Mouse (Mus musculus): Measurements from ENCODE around the gene Elp5. TPM values are rescaled to one million over a fixed set of nuclear protein-coding genes. Genes with fewer than 3 reads are reported as not detected.
"Not testable (repeated sequence)": the region's sequence is repeated elsewhere in the genome, so short reads cannot be mapped to it uniquely, and the experiment has no call there.

Elp5 gene
- total RNA-seq, 2 experiments from 2014 or later = 52.4 to 59.0 TPM

DNA sequence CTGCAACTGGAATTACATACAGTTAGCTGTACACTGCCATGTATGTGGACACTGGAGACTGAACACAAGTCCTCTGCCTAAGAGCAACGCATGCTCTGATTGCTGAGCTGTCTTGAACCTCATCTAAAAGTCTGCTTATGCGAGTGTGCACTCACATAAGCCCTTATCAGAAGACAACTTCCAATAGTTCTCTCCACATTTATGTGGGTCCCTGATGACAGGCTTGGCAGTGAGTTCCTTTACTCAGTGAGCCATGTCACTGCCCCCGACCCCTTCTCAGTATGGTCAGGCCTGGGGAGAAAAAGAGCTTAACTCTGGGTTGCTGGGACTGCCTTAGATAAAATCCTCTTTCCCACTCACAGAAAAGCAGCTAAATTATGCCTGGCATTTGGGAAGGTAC, 34.4 kb upstream of the Elp5 start, which contains the start of gene Dlg4:
Gene Dlg4, plus strand, starts transcription at position 274 of the 400 bp plus-strand sequence.
- DNase-seq = no peak
- intact Hi-C loops (cut with DNase I) = no loop called here

- intact Hi-C loops (cut with DNase I); DNase-seq: not testable (repeated sequence)
Measured at GRCm38 (mm10) chr11:70016177-70016576, 33.9 kb upstream of the Elp5 start.

DNA sequence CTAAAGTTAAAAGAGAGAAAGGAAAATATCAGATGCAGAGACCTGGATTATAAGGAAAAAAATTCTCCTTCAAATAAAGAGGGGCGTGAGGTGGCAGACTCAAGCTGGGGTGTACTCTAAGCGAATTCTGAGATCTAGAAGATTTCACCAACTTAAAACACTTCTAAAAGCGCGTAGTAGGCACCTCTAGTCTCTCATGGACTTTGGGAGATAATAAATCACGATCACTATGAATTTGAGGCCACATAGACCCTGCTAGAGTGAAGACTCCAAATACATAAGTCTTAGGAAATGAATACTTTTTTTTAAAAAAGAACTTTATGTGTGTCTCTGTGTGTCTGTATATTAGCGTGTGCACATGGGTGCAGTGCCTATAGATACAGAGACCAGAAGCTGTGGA, 33.4 kb upstream of the Elp5 start:
- intact Hi-C loops (cut with DNase I) = no loop called here
- DNase-seq = no peak

DNA sequence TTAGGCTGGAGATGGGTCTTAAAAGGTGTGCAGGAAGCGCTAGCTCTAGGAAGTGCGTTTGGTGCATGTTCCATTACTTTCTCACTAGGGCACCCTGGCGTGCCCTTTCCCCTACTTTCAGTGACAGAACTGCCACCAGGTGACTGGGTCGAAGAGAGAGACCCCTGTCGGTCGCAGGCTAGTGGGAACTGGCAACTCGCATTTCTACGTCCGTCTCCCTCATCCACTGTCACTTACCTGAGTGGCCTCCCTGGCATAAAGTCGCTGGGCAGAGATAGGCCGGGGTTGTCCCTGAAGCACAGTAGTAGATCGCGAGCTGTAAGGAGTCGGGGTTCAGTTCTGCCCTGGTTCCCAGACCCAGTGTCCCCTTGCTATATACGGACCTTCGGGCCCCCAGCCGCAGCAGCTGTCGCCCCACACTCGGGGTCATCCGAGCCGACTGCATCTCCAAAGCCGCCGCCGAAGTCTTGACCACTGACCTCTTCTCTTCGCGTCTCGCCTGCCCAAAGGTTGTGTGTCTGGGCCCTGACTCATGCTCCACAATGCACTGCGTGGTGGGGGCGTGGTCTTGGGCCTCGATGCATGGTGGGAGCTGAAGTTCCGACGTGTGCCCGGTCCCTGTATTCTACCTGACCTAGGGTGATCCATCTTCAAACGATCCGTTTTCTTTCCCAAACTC, 32.7 kb upstream of the Elp5 start, which contains the start of gene Acadvl:
Gene Acadvl, minus strand, starts transcription at position 532 of the 679 bp plus-strand sequence.
- peak; percentile 86 to 88 for DNase-seq
- intact Hi-C loops (cut with DNase I) = no loop called here

DNA sequence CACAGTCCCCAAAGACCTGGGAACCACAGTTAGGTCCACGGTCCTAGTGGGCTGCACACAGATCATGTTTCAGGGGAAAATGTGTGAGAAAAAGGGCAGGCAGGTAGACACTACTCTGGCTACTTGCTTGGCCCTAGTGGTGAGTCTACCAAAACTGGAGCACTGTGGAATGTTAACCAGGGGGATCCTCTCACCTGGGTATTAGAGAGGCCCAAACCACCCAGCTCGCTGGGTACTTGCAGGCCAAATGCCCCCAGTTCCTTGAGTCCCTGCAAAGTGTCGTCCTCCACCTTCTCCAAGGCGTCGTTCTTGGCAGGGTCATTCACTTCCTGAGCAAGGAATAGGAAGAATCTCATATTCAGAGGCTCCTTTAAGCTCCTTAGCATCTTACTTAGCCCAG, 31.7 kb upstream of the Elp5 start:
- no peak for DNase-seq
- intact Hi-C loops (cut with DNase I) = no loop called here

DNA sequence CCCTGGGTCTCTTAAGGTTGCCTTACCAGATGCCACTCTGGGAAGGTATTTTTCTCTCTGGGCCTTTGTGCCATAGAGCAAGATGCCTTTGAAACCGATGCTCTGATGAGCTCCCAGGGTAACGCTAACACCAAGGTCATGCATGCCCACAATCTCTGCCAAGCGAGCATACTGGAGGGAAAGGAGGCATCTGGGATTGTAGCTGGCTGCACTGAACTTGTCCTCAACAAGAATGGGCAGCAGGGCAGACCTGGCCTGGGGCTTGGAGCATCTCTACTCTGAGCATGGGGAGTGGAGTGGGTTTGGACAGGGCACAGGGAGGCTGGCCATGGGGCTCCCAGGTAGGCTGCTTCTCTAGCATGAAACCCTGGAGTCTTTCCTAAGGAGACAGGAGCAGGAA, 31.1 kb upstream of the Elp5 start:
- intact Hi-C loops (cut with DNase I) = no loop called here

DNA sequence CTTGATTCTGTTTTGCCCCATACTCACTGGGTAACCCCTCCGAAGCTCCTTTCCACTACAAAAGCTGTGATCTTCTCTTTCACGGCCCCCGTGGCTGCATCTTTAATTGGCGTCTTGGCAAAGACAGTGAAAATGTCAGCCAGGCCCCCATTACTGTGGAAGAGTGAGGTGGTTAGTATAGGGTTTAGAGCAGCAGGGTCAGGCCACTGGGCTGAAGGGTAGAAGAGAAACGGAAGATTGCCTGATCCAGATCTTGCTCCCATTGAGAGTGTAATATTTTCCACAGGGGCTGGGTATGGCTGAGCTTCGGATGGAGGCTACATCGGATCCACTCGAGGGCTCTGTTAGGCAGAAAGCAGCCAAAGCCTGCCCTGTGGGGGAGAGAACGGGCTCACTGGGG, 30.6 kb upstream of the Elp5 start:
- DNase-seq = no peak
- intact Hi-C loops (cut with DNase I) = no loop called here

More for the DNA sequence above, 31.1 kb upstream of the Elp5 start:
- DNase-seq = no peak

- intact Hi-C loops (cut with DNase I) = no loop called here
- DNase-seq = no peak
Measured at GRCm38 (mm10) chr11:70010961-70011360, 28.6 kb upstream of the Elp5 start.

DNA sequence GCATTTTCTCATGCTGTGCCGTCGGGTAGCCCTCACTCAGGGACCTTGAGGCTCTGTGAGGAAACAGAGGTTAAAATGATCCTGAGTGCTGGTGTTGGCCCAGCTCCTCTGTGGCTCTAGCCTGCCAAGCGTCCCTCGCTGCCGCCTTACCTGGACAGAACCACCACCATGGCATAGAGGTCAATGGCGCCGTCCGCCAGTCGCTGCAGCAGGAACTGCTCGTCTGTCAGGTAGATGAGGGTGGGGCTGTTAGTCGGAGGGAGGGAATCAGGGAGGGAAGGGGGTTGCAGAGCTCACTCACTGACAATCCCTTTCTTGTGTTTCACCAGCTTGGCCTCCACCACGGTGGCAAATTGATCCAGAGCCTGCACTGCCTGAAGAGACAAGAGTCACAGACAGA, 28.2 kb upstream of the Elp5 start:
- intact Hi-C loops (cut with DNase I) = no loop called here

DNA sequence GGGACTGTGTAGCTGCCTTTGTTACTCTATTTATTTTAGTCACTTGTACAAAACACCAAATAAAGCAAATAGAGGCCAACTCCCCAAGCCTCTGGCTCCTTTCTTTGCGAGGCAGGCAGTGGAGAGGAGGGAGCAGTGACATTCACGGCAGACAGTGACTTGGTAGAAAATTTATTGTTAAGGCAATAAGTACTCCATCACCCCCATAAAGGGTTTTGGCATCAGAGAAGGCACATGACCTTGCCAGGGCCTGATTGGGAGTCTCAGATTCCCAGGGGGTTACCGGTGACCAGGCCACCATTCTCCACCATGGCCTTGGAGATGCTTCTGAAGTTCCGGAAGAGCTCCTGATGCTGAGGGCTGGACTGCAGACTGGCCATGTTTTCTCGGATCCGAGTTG, 27.7 kb upstream of the Elp5 start:
- DNase-seq = no peak
- intact Hi-C loops (cut with DNase I) = no loop called here

More for the DNA sequence above, 28.2 kb upstream of the Elp5 start:
- no peak for DNase-seq

DNA sequence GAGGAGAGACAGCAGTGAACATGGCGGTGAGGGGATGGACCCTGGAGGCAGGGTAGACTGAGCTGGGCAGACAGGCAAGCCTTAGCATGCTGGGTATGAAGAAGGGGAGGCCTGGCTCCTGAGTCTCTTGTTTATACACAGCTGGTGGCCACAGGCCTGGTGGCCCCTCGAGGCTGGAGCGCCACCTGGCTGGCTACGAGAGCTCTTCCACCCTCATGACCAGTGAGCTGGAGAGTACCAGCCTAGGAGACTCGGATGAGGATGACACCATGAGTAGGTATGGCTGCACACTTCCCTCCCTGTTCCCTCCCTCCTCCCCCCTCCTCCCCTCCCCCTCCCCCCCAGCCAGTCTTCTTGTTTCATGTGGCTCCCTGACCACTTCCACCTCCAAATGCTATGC, 23.2 kb upstream of the Elp5 start:
- no peak for DNase-seq
- intact Hi-C loops (cut with DNase I) = loop anchor here (2.0 kb wide), 1 partner anchor 71 kb away; the partner anchor contains the start of gene Ybx2

GRCm38 (mm10) chr11:70002471-70002870, 20.2 kb upstream of the Elp5 start:
- no peak for DNase-seq
- intact Hi-C loops (cut with DNase I) = loop anchor here (2.0 kb wide), 1 partner anchor 50 kb away; no protein-coding TSS in a partner anchor

DNA sequence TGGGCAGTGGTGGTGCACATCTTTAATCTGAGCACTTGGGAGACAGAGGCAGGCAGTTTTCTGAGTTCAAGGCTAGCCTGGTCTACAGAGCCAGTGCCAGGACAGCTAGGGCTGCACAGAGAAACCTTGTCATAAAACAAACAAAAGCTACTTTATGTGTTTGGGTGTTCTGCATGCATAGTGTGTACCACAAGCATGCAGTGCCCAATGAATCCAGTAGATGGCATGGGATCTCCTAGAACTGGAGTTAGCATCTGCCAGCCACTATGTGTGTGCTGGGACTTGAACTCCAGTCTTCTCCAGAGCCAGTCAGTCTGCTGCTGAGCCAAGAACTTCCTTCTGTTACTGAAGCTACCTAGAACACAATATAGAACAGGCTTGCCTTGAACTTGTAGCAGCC, 19.5 kb upstream of the Elp5 start:
- peak in 1 of 2 experiments; percentile 56 for DNase-seq
- intact Hi-C loops (cut with DNase I) = loop anchor here (2.0 kb wide), 1 partner anchor 51 kb away; no protein-coding TSS in a partner anchor

GRCm38 (mm10) chr11:70001159-70001558, 18.8 kb upstream of the Elp5 start:
- intact Hi-C loops (cut with DNase I) = no loop called here
- DNase-seq = no peak

GRCm38 (mm10) chr11:70000396-70000898, 18.1 kb upstream of the Elp5 start, which contains the start of gene Dvl2:
Gene Dvl2, plus strand, starts transcription at chr11:70000595.
- intact Hi-C loops (cut with DNase I) = no loop called here

GRCm38 (mm10) chr11:69999666-70000065, 17.3 kb upstream of the Elp5 start:
- intact Hi-C loops (cut with DNase I) = loop anchor here (10.0 kb wide), 1 partner anchor 655 kb away; the partner anchor contains the start of genes Eno3 and Pfn1
- no peak for DNase-seq

More at GRCm38 (mm10) chr11:70000396-70000898, 18.1 kb upstream of the Elp5 start, which contains the start of gene Dvl2:
- DNase-seq = peak; percentile 86 to 90

- intact Hi-C loops (cut with DNase I) = loop anchor here (10.0 kb wide), 1 partner anchor 656 kb away; the partner anchor contains the start of genes Eno3 and Pfn1
- DNase-seq = no peak
Measured at GRCm38 (mm10) chr11:69998567-69999491, 16.5 kb upstream of the Elp5 start.

DNA sequence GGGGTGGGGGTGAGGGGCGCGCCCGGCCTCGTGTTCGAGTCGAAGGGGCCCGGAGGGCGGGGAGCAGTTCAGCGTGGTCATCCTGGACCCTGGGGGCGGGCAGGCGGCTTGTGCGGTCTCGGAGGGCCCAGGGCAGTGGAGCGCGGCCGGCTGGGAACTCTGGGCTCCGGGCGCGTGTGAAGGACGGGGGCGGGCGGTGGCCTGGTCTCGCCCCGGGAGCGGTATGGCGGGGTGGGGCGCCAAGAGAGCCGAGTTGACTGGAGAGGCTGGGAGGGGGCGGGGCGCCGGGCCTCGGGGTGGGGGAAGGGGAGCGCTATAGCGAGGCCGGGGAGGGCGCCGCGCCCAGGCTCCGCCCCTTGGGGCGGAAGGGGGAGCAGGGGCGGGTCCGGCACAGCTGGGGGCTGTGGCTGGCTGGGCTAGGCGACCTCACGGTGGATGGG, 14.8 kb upstream of the Elp5 start:
- intact Hi-C loops (cut with DNase I) = loop anchor here (10.0 kb wide), 1 partner anchor 658 kb away; the partner anchor contains the start of genes Eno3 and Pfn1

DNA sequence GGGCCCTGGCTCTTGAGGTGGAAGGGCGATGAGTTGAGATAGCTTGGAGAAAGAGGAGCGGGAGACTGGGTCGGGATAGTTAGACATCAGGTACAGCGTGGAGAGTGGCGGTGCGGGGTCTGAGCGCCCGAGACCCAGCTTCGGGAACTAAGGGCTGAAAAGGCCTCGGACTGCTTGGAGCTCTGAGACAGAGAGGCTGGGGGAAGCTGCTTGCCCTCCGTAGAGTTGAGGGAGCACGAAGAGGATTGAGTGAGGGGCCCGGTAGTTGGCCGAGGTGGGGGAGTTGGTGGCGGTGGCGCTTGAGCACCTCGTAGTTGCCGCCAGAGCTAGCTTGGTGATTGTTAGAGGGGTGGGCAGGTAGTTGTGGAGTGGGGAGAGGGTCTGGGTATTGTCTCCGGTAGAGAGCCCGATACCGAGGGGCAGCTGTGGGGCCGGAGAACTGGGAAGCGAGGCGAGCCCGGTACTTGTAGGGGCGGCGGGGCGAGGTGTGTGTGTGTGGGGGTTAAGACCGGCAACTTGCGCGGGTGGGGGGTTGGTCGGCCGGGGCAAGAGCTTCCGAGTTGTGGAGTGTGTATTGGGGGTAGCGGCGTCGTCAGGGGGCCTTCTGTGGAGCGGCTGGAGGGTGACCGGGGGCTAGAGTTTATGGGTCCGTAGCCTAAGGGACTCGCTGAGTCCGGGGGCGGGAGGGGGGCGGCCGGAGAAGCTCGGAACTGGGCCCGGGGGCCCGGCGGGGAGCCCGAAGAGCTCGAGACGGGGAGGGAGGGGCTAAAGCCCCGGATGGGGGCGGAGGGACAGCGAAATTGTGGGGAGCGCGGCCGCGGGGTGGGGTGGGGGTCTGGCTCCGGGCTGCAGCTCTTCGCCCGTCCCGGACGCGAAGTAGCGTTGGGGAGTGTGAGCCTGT, 14.1 kb upstream of the Elp5 start:
- peak; percentile 74 to 76 for DNase-seq
- intact Hi-C loops (cut with DNase I) = loop anchor here (10.0 kb wide), 1 partner anchor 658 kb away; the partner anchor contains the start of genes Eno3 and Pfn1

More for the DNA sequence above, 14.8 kb upstream of the Elp5 start:
- DNase-seq = peak; percentile 93 to 95

All from heart, postnatal 14 days (tissue).